Mouse (Mus musculus): ENCODE results near the gene Slfn9. TPM values are rescaled to one million over a fixed set of nuclear protein-coding genes. Genes with fewer than 3 reads are reported as not detected.
"Not testable (repeated sequence)": the region's sequence is repeated elsewhere in the genome, so short reads cannot be mapped to it uniquely, and the experiment has no call there.

Slfn9 gene
- polyA plus RNA-seq, 1 experiment from 2014 or later: 37.9 TPM

- 18% methylated on average over 12 of the region's 12 CpGs for WGBS
- 0 out of 2 replicates have a peak, but pooled peaks have one; percentile 48 for ATAC-seq (ENCODE audit: borderline replicate concordance, extremely low read depth, low FRiP score, low TSS enrichment)
These were observed 2.3 kb downstream of the Slfn9 start for GRCm38 (mm10) chr11:82989357-82989756.

GRCm38 (mm10) chr11:82987621-82988020, 4.0 kb downstream of the Slfn9 start:
- ATAC-seq (ENCODE audit: borderline replicate concordance, extremely low read depth, low FRiP score, low TSS enrichment): no peak
- WGBS: 84% methylated on average over 6 of the region's 6 CpGs
- no peak overlapping the region for H3K4me2 ChIP-seq
- H3K36me3 ChIP-seq: peaks cover 31% of the 10 kb centered on the region
- peaks cover 18% of the 10 kb centered on the region for H3K4me1 ChIP-seq
- H3K27ac ChIP-seq: no peak overlapping the region
- H3K9ac ChIP-seq: no peak overlapping the region
- no peak overlapping the region for H3K4me3 ChIP-seq
- H3K27me3 ChIP-seq: no peaks in the 10 kb centered on the region
- H3K9me3 ChIP-seq: no peaks in the 10 kb centered on the region

More at GRCm38 (mm10) chr11:82989357-82989756, 2.3 kb downstream of the Slfn9 start:
- peaks cover 18% of the 10 kb centered on the region for H3K4me1 ChIP-seq
- no peaks in the 10 kb centered on the region for H3K27me3 ChIP-seq
- H3K9ac ChIP-seq: peak overlapping the region; percentile 63; the same call in 1 of the 2 replicates
- no peaks in the 10 kb centered on the region for H3K9me3 ChIP-seq
- H3K4me2 ChIP-seq: peak overlapping the region; percentile 81
- peaks cover 20% of the 10 kb centered on the region for H3K36me3 ChIP-seq
- H3K4me3 ChIP-seq: peak overlapping the region; percentile 53
- H3K27ac ChIP-seq: 0 out of 2 replicates have a peak overlapping the region, but pooled peaks have one; percentile 6

- no peak overlapping the region for H3K4me2 ChIP-seq
- H3K4me3 ChIP-seq: no peak overlapping the region
- no peak overlapping the region for H3K27ac ChIP-seq
- WGBS: 87% methylated on average over 17 of the region's 17 CpGs
- no peaks in the 10 kb centered on the region for H3K4me1 ChIP-seq
- peaks cover 51% of the 10 kb centered on the region for H3K36me3 ChIP-seq
- H3K9ac ChIP-seq: no peak overlapping the region
- no peaks in the 10 kb centered on the region for H3K27me3 ChIP-seq
- H3K9me3 ChIP-seq: no peaks in the 10 kb centered on the region
- ATAC-seq (ENCODE audit: borderline replicate concordance, extremely low read depth, low FRiP score, low TSS enrichment): no peak
These were observed 8.4 kb downstream of the Slfn9 start for GRCm38 (mm10) chr11:82983193-82983592.

GRCm38 (mm10) chr11:82982409-82982808, 9.2 kb downstream of the Slfn9 start:
- 93% methylated on average over 2 of the region's 2 CpGs for WGBS
- H3K36me3 ChIP-seq: peaks cover 47% of the 10 kb centered on the region

GRCm38 (mm10) chr11:82973916-82974315, 17.7 kb downstream of the Slfn9 start:
- Histone ChIP-seq H3K9ac (no peak overlapping the region), H3K36me3 (no peaks in the 10 kb centered on the region), H3K4me3 (no peak overlapping the region), H3K4me1 (peaks cover 18% of the 10 kb centered on the region; the same call in 1 of the 2 replicates), H3K27ac (no peak overlapping the region), H3K27me3 (no peaks in the 10 kb centered on the region), H3K9me3 (no peaks in the 10 kb centered on the region), H3K4me2 (no peak overlapping the region)
- ATAC-seq (ENCODE audit: borderline replicate concordance, extremely low read depth, low FRiP score, low TSS enrichment): no peak
- WGBS: 26% methylated on average over 5 of the region's 5 CpGs

More at GRCm38 (mm10) chr11:82982409-82982808, 9.2 kb downstream of the Slfn9 start:
- not testable (repeated sequence) for H3K4me1 ChIP-seq; H3K4me2 ChIP-seq; H3K4me3 ChIP-seq; H3K9ac ChIP-seq; H3K27me3 ChIP-seq; H3K27ac ChIP-seq; H3K9me3 ChIP-seq; ATAC-seq (ENCODE audit: borderline replicate concordance, extremely low read depth, low FRiP score, low TSS enrichment)

- Histone ChIP-seq H3K4me2 (peak overlapping the region; percentile 51), H3K27me3 (no peaks in the 10 kb centered on the region), H3K27ac (no peak overlapping the region), H3K4me3 (0 out of 2 replicates have a peak overlapping the region, but pooled peaks have one; percentile 14), H3K9ac (no peak overlapping the region), H3K4me1 (peaks cover 18% of the 10 kb centered on the region; the same call in 1 of the 2 replicates), H3K9me3 (no peaks in the 10 kb centered on the region), H3K36me3 (no peaks in the 10 kb centered on the region)
- WGBS: 58% methylated on average over 10 of the region's 11 CpGs
- no peak for ATAC-seq (ENCODE audit: borderline replicate concordance, extremely low read depth, low FRiP score, low TSS enrichment)
These were observed 20.0 kb downstream of the Slfn9 start for GRCm38 (mm10) chr11:82971590-82971974.

- peak overlapping the region; percentile 14; the same call in 1 of the 2 replicates for H3K4me3 ChIP-seq
- peaks cover 18% of the 10 kb centered on the region; the same call in 1 of the 2 replicates for H3K4me1 ChIP-seq
- peak overlapping the region; percentile 33; the same call in 1 of the 2 replicates for H3K27ac ChIP-seq
- ATAC-seq (ENCODE audit: borderline replicate concordance, extremely low read depth, low FRiP score, low TSS enrichment): no peak
- no peaks in the 10 kb centered on the region for H3K36me3 ChIP-seq
- no peaks in the 10 kb centered on the region for H3K27me3 ChIP-seq
- no peaks in the 10 kb centered on the region for H3K9me3 ChIP-seq
- WGBS: 8% methylated on average over 31 of the region's 31 CpGs
- peak overlapping the region; percentile 27 for H3K9ac ChIP-seq
- peak overlapping the region; percentile 51 for H3K4me2 ChIP-seq
These were observed 20.7 kb downstream of the Slfn9 start for GRCm38 (mm10) chr11:82970712-82971589.

- Histone ChIP-seq H3K27me3 (no peaks in the 10 kb centered on the region), H3K9ac (no peak overlapping the region), H3K4me2 (no peak overlapping the region), H3K4me3 (no peak overlapping the region), H3K9me3 (no peaks in the 10 kb centered on the region), H3K36me3 (no peaks in the 10 kb centered on the region), H3K27ac (no peak overlapping the region), H3K4me1 (no peaks in the 10 kb centered on the region)
- WGBS: 50% methylated on average over 8 of the region's 8 CpGs
- no peak for ATAC-seq (ENCODE audit: borderline replicate concordance, extremely low read depth, low FRiP score, low TSS enrichment)
These were observed 29.4 kb downstream of the Slfn9 start for GRCm38 (mm10) chr11:82962215-82962614.

- Histone ChIP-seq H3K27me3 (no peaks in the 10 kb centered on the region), H3K4me3 (no peak overlapping the region), H3K27ac (no peak overlapping the region), H3K9me3 (no peaks in the 10 kb centered on the region), H3K4me1 (no peaks in the 10 kb centered on the region), H3K4me2 (no peak overlapping the region), H3K36me3 (no peaks in the 10 kb centered on the region), H3K9ac (no peak overlapping the region)
- WGBS: 31% methylated on average over 2 of the region's 2 CpGs
- ATAC-seq (ENCODE audit: borderline replicate concordance, extremely low read depth, low FRiP score, low TSS enrichment): no peak
These were observed 29.9 kb downstream of the Slfn9 start for GRCm38 (mm10) chr11:82961743-82962142.

- Histone ChIP-seq H3K36me3 (no peaks in the 10 kb centered on the region), H3K4me2 (no peak overlapping the region), H3K9me3 (no peaks in the 10 kb centered on the region), H3K9ac (no peak overlapping the region), H3K4me3 (no peak overlapping the region), H3K27me3 (0 out of 2 replicates have a peak, but pooled peaks cover 6% of the 10 kb centered on the region), H3K4me1 (no peaks in the 10 kb centered on the region), H3K27ac (no peak overlapping the region)
- no peak for ATAC-seq (ENCODE audit: borderline replicate concordance, extremely low read depth, low FRiP score, low TSS enrichment)
- WGBS: 15% methylated on average over 4 of the region's 4 CpGs
These were observed 32.0 kb downstream of the Slfn9 start for GRCm38 (mm10) chr11:82959613-82960012.

GRCm38 (mm10) chr11:82956925-82957324, 34.7 kb downstream of the Slfn9 start:
- H3K4me2 ChIP-seq: no peak overlapping the region
- 55% methylated on average over 10 of the region's 10 CpGs for WGBS
- H3K27ac ChIP-seq: no peak overlapping the region
- no peaks in the 10 kb centered on the region for H3K4me1 ChIP-seq
- no peak overlapping the region for H3K4me3 ChIP-seq
- ATAC-seq (ENCODE audit: borderline replicate concordance, extremely low read depth, low FRiP score, low TSS enrichment): no peak
- H3K9ac ChIP-seq: no peak overlapping the region
- no peaks in the 10 kb centered on the region for H3K9me3 ChIP-seq
- H3K36me3 ChIP-seq: no peaks in the 10 kb centered on the region
- H3K27me3 ChIP-seq: peaks cover 29% of the 10 kb centered on the region

GRCm38 (mm10) chr11:82954631-82955030, 37.0 kb downstream of the Slfn9 start:
- 66% methylated on average over 6 of the region's 6 CpGs for WGBS

More at GRCm38 (mm10) chr11:82954631-82955030, 37.0 kb downstream of the Slfn9 start:
- H3K4me1 ChIP-seq: 0 out of 2 replicates have a peak, but pooled peaks cover 3% of the 10 kb centered on the region
- no peak overlapping the region for H3K4me2 ChIP-seq
- H3K27ac ChIP-seq: no peak overlapping the region
- H3K36me3 ChIP-seq: no peaks in the 10 kb centered on the region
- ATAC-seq (ENCODE audit: borderline replicate concordance, extremely low read depth, low FRiP score, low TSS enrichment): no peak
- peaks cover 52% of the 10 kb centered on the region for H3K27me3 ChIP-seq
- no peak overlapping the region for H3K9ac ChIP-seq
- H3K9me3 ChIP-seq: no peaks in the 10 kb centered on the region
- H3K4me3 ChIP-seq: no peak overlapping the region
